Mouse (Mus musculus) E14TG2a.4 (cell line): ENCODE results near the gene Gpr146.

Experiments used
- H3K27me3 ChIP-seq: 2 replicates; pipeline ENCODE4 v1.6.1; 2014; ENCODE audit warnings: low read length, control low read depth; ENCODE audit not compliant: insufficient read depth
- H3K36me3 ChIP-seq: 2 replicates; pipeline ENCODE4 v1.6.1; 2014; ENCODE audit warnings: low read length, control low read depth; ENCODE audit not compliant: insufficient read depth
- H3K4me1 ChIP-seq: replicated peaks from 2 replicates; pipeline ENCODE4 v1.6.1; 2014; ENCODE audit warnings: low read depth, low read length, control low read depth
- H3K4me3 ChIP-seq: replicated peaks from 2 replicates; pipeline ENCODE4 v1.5.1; 2014; ENCODE audit warnings: mild to moderate bottlenecking, low read length
- H3K9me3 ChIP-seq: 2 replicates; pipeline ENCODE4 v1.6.1; 2014; ENCODE audit warnings: low read length, control low read depth
- CTCF ChIP-seq: conservative IDR thresholded peaks from 2 replicates; pipeline ENCODE4 v1.5.1; 2014; ENCODE audit warnings: low read length
- NANOG ChIP-seq: IDR thresholded peaks from 2 replicates; pipeline ENCODE4 v1.6.1; 2014; ENCODE audit warnings: borderline replicate concordance, low read length, mixed read lengths
- POU5F1 ChIP-seq: IDR thresholded peaks from 2 replicates; pipeline ENCODE4 v1.6.1; 2014; ENCODE audit warnings: low read length, borderline replicate concordance

Gpr146 gene

GRCm38 (mm10) chr5:139411117-139411516 lies 33.6 kb downstream of the Gpr146 start:
- TF ChIP-seq CTCF = no peak
- no peak for TF ChIP-seq NANOG
- TF ChIP-seq POU5F1 = no peak
- H3K27me3 ChIP-seq = no peaks in the 10 kb centered on the region
- peaks cover 58% of the 10 kb centered on the region for H3K36me3 ChIP-seq
- H3K4me3 ChIP-seq = no peak overlapping the region
- H3K4me1 ChIP-seq = peaks cover 56% of the 10 kb centered on the region
- H3K9me3 ChIP-seq = no peaks in the 10 kb centered on the region

GRCm38 (mm10) chr5:139411665-139412314 lies 34.3 kb downstream of the Gpr146 start:
- no peaks in the 10 kb centered on the region for H3K9me3 ChIP-seq
- no peak overlapping the region for H3K4me3 ChIP-seq
- H3K36me3 ChIP-seq = peaks cover 61% of the 10 kb centered on the region
- TF ChIP-seq NANOG = no peak
- no peak for TF ChIP-seq CTCF
- TF ChIP-seq POU5F1 = no peak
- peaks cover 56% of the 10 kb centered on the region for H3K4me1 ChIP-seq
- no peaks in the 10 kb centered on the region for H3K27me3 ChIP-seq

- Histone ChIP-seq H3K9me3 (no peaks in the 10 kb centered on the region), H3K4me1 (peaks cover 61% of the 10 kb centered on the region), H3K36me3 (peaks cover 58% of the 10 kb centered on the region), H3K27me3 (no peaks in the 10 kb centered on the region), H3K4me3 (no peak overlapping the region)
- TF ChIP-seq POU5F1 = no peak
- TF ChIP-seq CTCF = no peak
- TF ChIP-seq NANOG = no peak
Measured at GRCm38 (mm10) chr5:139413545-139413944, 36.0 kb downstream of the Gpr146 start.

- H3K36me3 ChIP-seq = peaks cover 55% of the 10 kb centered on the region
- peaks cover 62% of the 10 kb centered on the region for H3K4me1 ChIP-seq
- H3K4me3 ChIP-seq = peak overlapping the region; percentile 39
- H3K27me3 ChIP-seq = no peaks in the 10 kb centered on the region
- no peaks in the 10 kb centered on the region for H3K9me3 ChIP-seq
- TF ChIP-seq POU5F1 = no peak
- TF ChIP-seq CTCF = no peak
- no peak for TF ChIP-seq NANOG
Measured at GRCm38 (mm10) chr5:139415001-139415400, 37.5 kb downstream of the Gpr146 start.

DNA sequence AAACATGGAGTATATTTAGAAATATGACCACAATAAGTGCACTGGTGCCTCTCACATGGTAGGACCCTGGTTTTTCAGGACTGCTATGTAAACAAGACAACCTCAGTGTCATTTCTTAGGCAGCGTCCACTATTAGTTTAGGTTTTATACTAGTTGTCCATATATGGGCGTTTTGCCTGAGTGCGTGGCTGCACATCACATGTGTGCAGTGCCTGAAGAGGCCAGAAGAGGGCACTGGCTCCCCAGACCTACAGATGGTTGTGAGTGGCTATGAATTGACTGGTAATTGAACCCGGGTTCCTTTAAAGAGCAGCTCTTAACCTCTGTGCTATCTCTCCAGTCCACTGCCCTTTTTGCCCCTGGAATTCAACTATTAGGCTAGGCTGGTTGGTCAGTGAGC lies 39.4 kb downstream of the Gpr146 start:
- Histone ChIP-seq H3K27me3 (no peaks in the 10 kb centered on the region), H3K4me1 (peaks cover 49% of the 10 kb centered on the region), H3K9me3 (no peaks in the 10 kb centered on the region), H3K4me3 (no peak overlapping the region), H3K36me3 (peaks cover 52% of the 10 kb centered on the region)
- TF ChIP-seq CTCF = peak; percentile 86
- TF ChIP-seq POU5F1 = no peak
- TF ChIP-seq NANOG = no peak

DNA sequence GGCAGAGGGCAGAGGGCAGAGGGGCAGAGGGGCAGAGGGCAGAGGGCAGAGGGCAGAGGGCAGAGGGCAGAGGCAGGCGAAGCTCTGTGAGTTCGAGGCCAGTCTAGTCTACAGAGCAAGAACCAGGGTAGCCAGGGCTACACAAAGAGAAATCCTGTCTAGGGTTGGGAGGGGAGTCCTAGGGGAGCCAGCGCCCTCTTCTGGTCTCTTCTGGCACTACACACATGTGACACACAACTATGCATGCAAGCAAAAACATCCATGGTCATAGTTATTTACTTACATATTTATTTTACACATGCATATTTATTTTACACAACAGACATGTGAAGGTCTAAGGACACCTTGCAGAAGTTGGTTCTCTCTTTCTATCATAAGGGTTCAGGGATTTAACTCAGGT lies 40.0 kb downstream of the Gpr146 start:
- no peak for TF ChIP-seq NANOG
- peak; percentile 66 for TF ChIP-seq CTCF
- Histone ChIP-seq H3K36me3 (peaks cover 51% of the 10 kb centered on the region), H3K9me3 (no peaks in the 10 kb centered on the region), H3K4me1 (peaks cover 46% of the 10 kb centered on the region), H3K27me3 (no peaks in the 10 kb centered on the region), H3K4me3 (no peak overlapping the region)

DNA sequence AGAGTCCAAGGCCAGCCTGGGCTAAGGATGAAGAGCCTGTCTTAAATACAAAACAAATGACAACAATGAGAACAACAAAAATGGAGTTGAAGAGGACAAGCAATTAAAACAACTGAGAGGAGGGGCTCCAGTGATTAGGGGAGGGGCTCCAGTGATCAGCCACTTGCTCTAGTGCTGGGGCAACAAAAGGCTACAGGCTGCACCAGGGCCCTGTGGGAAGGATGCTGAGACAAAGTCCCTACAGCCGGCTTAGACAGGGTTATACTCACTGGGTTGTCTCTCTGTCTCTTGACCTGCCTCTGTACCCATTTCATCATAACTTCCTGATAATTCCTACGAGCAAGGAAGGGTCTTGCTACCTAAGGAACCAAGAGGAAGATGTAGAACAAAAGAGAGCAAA lies 40.6 kb downstream of the Gpr146 start:
- peaks cover 55% of the 10 kb centered on the region for H3K36me3 ChIP-seq
- H3K9me3 ChIP-seq = no peaks in the 10 kb centered on the region
- H3K4me1 ChIP-seq = peaks cover 47% of the 10 kb centered on the region
- TF ChIP-seq POU5F1 (no peak), NANOG (no peak), CTCF (no peak)
- H3K27me3 ChIP-seq = no peaks in the 10 kb centered on the region
- no peak overlapping the region for H3K4me3 ChIP-seq

DNA sequence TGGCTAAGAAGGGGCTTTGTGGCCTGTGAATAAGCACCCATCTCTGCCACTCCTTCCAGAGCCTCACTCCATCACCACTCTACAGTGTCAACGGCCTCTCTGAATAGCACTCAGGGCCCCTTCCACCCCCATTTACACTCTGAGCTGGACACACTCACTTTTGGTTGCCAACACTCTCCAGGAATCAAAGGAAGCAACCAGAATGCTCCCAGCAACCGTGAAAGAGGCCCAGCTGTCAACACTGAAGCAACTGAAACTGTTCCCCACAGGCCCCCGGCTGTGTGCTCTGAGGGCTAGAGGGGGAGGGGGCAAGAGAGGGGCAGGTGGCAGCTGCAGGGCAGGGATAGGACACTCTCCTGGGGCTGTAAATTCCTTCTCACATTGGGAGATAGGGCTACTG lies 41.1 kb downstream of the Gpr146 start:
- Histone ChIP-seq H3K4me1 (peaks cover 52% of the 10 kb centered on the region), H3K27me3 (no peaks in the 10 kb centered on the region), H3K9me3 (no peaks in the 10 kb centered on the region), H3K36me3 (peaks cover 58% of the 10 kb centered on the region), H3K4me3 (no peak overlapping the region)
- no peak for TF ChIP-seq POU5F1
- no peak for TF ChIP-seq CTCF
- TF ChIP-seq NANOG = no peak

- Histone ChIP-seq H3K36me3 (peaks cover 59% of the 10 kb centered on the region), H3K27me3 (no peaks in the 10 kb centered on the region), H3K4me1 (peaks cover 35% of the 10 kb centered on the region), H3K9me3 (no peaks in the 10 kb centered on the region), H3K4me3 (no peak within 1 kb of the TSS)
- no peak for TF ChIP-seq POU5F1
Measured at GRCm38 (mm10) chr5:139423026-139423865, 45.7 kb downstream of the Gpr146 start, which contains the start of gene Gper1. Gene Gper1, plus strand, starts transcription at chr5:139423151.
